Mouse (Mus musculus) right cerebral cortex, adult 18-20 months (tissue): ENCODE data around the gene Cfap44.
"Not testable (repeated sequence)": the region's sequence is repeated elsewhere in the genome, so short reads cannot be mapped to it uniquely, and the experiment has no call there.

Experiments used
- DNase-seq: peaks from one replicate; pipeline ENCODE4 v3.0.0; 2022; ENCODE audit warnings: mixed read lengths

The Cfap44 gene

GRCm38 (mm10) chr16:44430021-44430420 lies 35.4 kb downstream of the Cfap44 start:
- DNase-seq = no peak

- DNase-seq = no peak
Measured at GRCm38 (mm10) chr16:44434931-44435330, 40.3 kb downstream of the Cfap44 start.

- DNase-seq = no peak
Measured at GRCm38 (mm10) chr16:44435481-44435880, 40.9 kb downstream of the Cfap44 start.

- DNase-seq = not testable (repeated sequence)
Measured at GRCm38 (mm10) chr16:44441913-44442312, 47.3 kb downstream of the Cfap44 start.

DNA sequence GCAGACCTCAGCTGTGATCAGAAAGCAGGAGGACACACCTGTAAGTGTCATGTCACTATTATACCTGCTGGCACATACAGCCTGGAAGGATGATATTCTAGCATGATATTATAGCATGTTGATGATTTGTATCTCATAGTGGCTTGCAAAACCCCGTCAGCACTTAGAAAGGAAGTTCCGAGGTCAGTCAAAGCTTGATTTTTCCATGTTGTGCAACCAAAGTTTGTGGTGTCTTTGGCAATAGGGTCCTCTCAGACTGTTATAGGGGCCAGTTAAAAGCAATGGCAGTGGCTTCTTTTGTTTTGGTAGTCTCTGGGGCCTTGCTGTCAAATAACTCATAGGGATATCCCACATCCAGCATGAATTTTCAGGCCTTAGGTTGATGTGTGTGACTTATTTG lies 63.3 kb downstream of the Cfap44 start:
- DNase-seq = no peak

- no peak for DNase-seq
Measured at GRCm38 (mm10) chr16:44458826-44459225, 64.2 kb downstream of the Cfap44 start.

DNA sequence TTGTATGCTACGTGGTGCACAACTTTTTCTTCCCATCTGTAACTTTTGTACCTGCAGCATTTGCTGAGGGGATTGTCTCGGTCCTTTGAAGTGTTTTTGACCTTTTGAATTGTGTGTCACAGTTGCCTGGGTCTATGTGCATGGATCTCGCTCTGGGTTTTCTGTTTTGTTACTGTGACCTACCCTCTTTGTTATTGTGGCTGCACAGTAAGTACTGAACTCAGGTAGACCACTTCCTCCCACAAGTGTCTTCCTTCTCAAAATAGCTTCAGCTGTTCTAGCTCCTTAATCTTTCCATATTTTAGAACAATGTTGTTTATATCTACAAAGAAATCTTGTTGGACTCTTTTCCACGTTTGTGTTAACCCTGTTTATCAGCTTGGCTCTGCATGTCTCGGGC lies 66.3 kb downstream of the Cfap44 start:
- no peak for DNase-seq

- no peak for DNase-seq
Measured at GRCm38 (mm10) chr16:44475281-44475680, 80.7 kb downstream of the Cfap44 start.

- DNase-seq = no peak
Measured at GRCm38 (mm10) chr16:44475682-44476375, 81.2 kb downstream of the Cfap44 start.

DNA sequence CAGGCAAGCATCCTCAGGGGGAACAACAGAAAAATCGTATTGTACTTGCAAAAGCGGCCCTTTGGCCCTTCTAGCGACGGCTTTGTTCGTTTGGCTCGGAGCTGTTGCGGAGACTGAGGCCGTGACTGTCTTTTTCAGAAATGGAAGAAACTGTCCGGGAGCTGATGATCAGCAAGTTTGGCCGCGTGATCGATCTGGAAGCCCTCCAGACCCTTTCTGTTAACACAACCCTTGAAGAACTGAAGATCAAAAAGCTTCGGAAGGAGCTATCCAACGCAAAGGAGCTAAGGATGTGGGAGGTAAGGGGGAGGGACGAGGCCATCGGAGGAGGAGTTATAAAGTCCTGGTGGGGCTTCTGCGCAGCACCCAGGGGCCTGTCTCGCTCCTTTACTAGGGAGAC lies 84.2 kb downstream of the Cfap44 start:
- DNase-seq = no peak

DNA sequence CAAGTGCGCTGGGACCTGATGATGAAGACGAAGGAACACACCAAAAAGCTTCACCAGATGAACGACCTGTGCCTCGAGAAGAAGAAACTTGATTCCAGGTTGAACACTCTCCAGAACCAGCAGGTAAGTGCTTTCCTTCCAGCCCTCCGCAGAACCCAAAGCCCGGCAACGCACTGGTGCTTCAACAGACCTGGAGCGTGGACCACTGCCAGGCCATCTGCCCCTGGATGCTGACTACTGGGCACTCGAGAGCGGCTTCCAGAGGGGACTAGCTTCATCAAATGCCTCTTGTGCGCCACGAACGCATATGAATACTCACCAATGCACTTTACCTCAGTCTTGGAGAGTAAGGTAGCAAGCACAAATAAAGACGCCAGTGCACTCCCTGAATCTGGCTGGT lies 85.3 kb downstream of the Cfap44 start:
- DNase-seq = no peak

DNA sequence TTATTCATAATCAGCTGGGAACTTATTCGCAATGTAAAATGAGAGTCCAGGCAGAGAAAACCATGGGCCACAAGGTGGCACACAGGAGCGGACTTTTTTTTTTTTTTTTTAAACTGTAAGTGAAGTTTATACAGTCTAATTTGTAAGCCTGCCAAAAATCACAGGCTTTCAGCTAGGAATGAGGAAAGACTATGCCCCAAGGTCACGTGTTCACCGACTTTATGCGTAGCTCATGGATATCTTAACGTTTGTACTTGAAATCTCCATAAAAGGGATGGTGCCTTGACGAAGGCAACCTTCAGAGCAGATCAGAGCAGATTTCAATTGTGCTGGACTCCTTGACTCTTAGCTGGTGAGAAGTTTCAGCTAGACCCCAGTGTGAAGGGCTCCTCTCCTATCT lies 86.0 kb downstream of the Cfap44 start:
- no peak for DNase-seq

DNA sequence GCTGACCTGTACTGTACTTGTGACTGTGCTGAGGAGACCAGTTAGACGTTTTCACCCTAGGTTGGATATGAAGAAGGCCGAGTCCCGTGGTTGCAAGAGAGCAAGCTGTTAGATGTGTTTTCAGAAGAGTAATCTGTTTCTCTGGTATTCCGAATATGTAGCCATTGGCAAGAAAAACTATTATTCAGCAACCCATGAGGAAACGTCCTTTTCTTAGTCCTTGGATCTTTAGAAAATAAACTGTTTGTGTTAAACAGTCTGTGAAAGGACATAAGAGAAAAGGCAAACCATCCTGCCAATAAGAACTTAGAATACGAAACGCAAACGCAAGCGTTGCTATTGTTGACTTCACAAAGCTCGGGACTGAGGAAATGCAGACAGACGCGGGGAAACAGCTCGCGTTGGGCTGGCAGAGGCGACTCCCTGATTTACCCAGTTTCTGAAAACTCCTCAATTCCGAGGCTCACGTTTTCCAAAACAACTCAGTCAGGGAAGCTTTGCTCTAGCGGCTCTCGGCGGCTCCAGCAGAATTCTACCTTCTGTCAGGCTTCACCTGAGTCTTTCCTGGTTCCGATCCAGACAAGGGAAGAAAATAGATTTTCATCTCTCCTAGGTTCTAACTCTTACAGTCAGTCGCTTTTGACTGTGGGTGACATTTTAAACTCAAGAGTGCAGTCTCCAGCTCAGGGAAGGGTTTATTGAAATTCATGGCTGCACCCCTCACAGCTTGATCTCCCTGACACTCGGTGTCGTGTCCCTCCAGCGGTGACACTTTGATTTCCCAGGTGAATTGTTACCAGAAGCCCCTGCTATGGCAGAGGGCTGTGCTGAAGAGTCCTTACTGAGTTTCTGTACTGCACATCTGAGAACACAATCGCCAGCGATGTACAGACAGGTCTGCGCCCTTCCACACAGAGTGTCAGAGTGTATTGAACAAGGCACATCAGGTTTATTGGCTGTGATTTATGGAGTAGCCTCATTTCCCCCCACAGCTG lies 87.3 kb downstream of the Cfap44 start:
- no peak for DNase-seq

DNA sequence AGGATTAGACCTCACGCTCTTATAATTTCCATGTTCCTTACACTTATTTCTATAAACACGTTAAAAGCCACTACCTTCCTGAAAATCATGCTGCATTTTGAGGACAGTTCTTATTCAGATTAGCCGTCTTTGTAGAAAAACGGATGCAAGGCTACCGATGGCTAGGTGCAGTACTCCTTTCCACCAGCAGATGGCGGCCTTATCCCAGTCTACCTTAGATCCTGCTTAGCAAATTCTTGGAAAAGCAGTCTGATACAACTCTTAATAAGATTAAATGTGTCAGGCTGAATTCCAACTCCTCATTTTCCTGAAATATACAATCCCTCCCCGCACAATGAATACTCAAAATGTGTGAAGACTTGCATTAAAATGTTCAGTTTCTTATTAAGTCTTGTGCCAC lies 89.5 kb downstream of the Cfap44 start:
- peak; percentile 71 for DNase-seq

DNA sequence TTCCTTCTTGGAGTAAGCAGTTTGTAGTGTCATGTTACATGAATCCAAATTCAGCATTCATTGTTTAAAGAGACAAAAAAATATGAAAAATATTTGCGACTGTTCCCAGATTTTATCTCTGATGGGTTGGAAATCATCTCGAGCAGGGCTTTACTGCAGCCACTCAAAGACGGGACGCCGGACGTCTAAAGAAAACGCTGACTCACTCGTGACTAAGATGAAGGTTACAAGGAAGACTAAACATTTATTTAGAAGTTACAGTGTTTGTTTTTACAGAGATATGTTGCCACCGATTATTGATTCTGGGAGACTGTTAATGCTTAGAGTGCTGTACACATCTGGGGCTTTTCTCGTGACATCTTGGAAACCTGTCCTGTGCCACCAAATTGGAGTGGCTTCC lies 90.2 kb downstream of the Cfap44 start:
- DNase-seq = no peak

DNA sequence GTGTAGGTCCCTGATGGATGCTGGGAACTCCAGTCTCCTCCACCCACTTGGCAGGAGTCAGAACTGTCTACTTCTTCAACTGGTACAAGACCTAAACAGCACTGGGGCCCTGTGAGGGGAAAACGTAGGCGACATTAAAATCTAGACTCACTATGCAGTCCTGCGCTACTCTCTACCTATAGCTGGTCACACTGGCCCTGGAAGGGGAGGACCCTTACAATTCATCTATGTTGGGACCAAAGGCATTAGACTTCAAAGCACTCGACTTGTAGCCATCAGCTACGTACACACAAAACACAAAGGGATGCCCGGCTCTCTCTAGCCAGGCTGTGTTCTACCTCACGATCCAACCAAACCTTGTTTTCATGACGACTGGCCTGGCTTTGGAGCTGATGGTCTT lies 91.1 kb downstream of the Cfap44 start:
- no peak for DNase-seq

GRCm38 (mm10) chr16:44486612-44487011 lies 92.0 kb downstream of the Cfap44 start:
- peak; percentile 52 for DNase-seq

DNA sequence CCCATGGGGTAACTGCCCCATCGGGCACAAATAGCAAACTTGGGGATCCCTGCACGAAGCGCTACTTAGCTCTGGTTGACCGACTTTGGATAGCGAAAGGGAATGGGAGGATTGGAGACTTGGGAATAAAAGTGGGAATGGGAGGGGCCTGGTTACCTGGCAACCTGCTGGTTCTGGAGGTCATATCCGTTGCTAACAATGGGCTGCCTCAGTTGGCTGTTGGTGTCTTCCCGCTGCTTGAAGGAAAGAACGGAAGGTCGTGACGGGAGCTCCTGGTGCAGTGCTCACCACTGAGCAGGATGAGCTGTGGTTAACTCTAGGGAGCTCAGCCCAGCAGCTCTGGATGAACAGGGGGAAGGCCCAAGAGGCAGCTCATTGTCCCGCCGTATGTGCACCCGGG lies 92.6 kb downstream of the Cfap44 start:
- no peak for DNase-seq

DNA sequence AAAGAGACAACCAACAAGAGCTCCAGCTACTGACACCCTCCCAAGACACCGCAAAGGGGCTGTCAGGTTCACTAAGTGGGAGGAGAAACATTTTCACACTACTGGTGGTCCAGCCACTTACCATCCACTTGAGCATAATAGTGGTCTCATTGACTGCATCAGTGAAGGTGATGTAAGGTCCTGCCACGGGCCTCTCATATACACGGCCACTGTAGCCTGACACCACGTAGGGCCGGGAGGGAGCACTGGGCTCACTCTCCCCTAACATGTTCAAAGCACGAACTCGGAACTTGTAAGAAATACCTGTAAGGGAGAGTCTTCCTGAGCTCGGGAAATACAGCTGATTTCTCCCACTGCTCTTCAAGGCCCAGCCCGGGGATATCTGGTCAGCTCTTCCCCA lies 96.5 kb downstream of the Cfap44 start:
- DNase-seq = no peak

DNA sequence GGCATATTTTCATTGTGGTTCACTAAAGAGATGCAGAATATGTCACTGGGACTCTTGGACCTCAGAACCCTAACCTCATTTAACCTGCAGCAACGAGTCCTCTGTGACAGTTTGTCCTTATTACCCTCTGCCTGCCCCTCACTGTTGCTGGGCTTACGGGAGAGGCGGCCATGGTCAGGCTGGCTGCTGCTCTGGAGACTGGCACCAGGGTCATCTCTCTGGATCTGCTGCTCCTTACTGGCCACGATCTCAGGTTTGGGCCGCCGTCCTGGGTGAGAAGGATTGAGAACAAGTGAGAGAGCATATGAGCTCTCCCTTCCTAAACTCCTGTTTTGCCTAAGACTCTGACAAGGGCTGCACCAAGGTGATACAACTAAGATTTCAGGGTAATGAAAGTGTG lies 97.6 kb downstream of the Cfap44 start:
- no peak for DNase-seq

DNA sequence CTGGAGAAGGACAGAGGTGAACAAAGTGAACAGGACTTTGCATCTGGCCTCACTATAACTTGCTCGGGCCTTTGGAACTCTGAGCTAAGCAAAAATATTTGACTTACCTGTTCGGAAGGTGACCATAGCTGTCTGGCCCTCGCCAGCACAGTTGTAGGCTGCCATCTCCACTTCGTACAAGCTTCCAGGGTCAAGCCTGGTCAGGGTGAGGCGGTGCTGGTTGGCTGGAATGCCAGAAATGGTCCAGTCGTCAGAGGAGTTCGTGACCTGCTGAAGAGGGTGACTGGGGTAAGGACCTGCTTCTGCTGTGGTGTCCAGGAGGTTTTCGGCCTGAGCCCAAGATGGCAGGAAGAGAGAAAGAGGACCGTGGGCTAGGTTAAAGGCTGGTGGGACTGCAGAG lies 98.1 kb downstream of the Cfap44 start:
- no peak for DNase-seq

GRCm38 (mm10) chr16:44493868-44494267 lies 99.3 kb downstream of the Cfap44 start:
- DNase-seq = no peak

GRCm38 (mm10) chr16:44494441-44495108 lies 100.0 kb downstream of the Cfap44 start:
- DNase-seq = no peak
